Mouse (Mus musculus) liver, embryonic 15.5 days (tissue): ENCODE results near the gene Prkar1a. TPM values are rescaled to one million over a fixed set of nuclear protein-coding genes. Genes with fewer than 3 reads are reported as not detected.

Source experiments
- ATAC-seq: fragments of 200-750 bp; cut with Nextera tagmentation; 2 replicates; pipeline ENCODE4 v1.8.0; 2017; ENCODE audit warnings: moderate number of reproducible peaks, mild to moderate bottlenecking, moderate library complexity; ENCODE audit not compliant: insufficient read depth
- H3K27ac ChIP-seq: fragments of 300-500 bp; sonication (generic); replicated peaks from 2 replicates; pipeline ENCODE4 v1.5.1; 2015; ENCODE audit warnings: mild to moderate bottlenecking, inconsistent platforms
- H3K27me3 ChIP-seq: fragments of 300-500 bp; sonication (generic); 2 replicates; pipeline ENCODE4 v1.6.1; 2015; ENCODE audit warnings: mild to moderate bottlenecking, inconsistent platforms
- H3K36me3 ChIP-seq: fragments of 300-500 bp; sonication (generic); replicated peaks from 2 replicates; pipeline ENCODE4 v1.6.1; 2015; ENCODE audit warnings: moderate library complexity, mild to moderate bottlenecking, inconsistent platforms
- H3K4me1 ChIP-seq: fragments of 300-500 bp; sonication (generic); replicated peaks from 2 replicates; pipeline ENCODE4 v1.6.1; 2015; ENCODE audit warnings: inconsistent platforms
- H3K4me2 ChIP-seq: fragments of 300-500 bp; sonication (generic); 2 replicates; pipeline ENCODE4 v1.6.1; 2015; ENCODE audit warnings: moderate library complexity, mild to moderate bottlenecking, inconsistent platforms
- H3K4me3 ChIP-seq: fragments of 300-500 bp; sonication (generic); replicated peaks from 2 replicates; pipeline ENCODE4 v1.5.1; 2015; ENCODE audit warnings: mild to moderate bottlenecking, inconsistent platforms
- H3K9ac ChIP-seq: fragments of 300-500 bp; sonication (generic); 2 replicates; pipeline ENCODE4 v1.6.1; 2015; ENCODE audit warnings: moderate library complexity, mild to moderate bottlenecking, inconsistent platforms
- H3K9me3 ChIP-seq: fragments of 300-500 bp; sonication (generic); replicated peaks from 2 replicates; pipeline ENCODE4 v1.6.1; 2016; ENCODE audit warnings: inconsistent platforms
- WGBS: fragments of 180-500 bp; shearing (Covaris S2); methylation state at CpG from one replicate; pipeline ENCODE4 v1.1.7; 2015; ENCODE audit warnings: mixed read lengths; ENCODE audit not compliant: insufficient replicate concordance; 5-methylcytosine and 5-hydroxymethylcytosine counted together
- polyA plus RNA-seq: library from polyadenylated mRNA; unstranded; fragments of >200 nt; fragmentation: Nextera tagmentation; extraction: Ambion mirVana; gene quantifications from 2 replicates; pipeline ENCODE4 v1.2.1, GENCODE M21; 2015

Prkar1a gene
- polyA plus RNA-seq, 1 experiment from 2014 or later, result 108 TPM

DNA sequence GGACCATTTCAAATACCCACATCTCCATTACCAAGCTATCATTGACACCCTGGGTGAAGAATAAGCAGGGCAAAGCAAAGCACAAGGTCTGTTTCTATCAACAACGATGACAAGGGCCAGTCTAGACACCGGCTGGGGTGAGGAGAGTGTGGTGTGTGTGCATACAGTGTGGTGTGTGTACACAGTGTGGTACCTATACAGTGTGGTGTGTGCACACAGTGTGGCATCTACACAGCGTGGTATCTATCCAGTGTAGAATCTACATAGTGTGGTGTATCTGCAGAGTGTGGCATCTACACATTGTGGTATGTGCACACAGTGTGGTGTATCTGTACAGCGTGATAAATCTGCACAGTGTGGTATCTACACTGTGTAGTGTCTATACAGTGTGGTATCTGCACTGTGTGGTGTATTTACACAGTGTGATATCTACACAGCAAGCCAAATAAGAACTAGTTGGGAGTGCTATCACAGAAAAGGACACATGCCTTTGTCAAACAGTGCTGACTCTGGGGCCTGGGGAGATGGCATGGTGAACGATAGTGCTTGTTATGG lies 48.0 kb downstream of the Prkar1a start:
- Histone ChIP-seq H3K27ac (no peak overlapping the region), H3K4me1 (peaks cover 18% of the 10 kb centered on the region), H3K9me3 (no peaks in the 10 kb centered on the region), H3K4me2 (no peak overlapping the region), H3K9ac (no peak overlapping the region), H3K27me3 (no peaks in the 10 kb centered on the region), H3K36me3 (no peaks in the 10 kb centered on the region), H3K4me3 (no peak overlapping the region)
- 60% methylated on average over 5 of the region's 5 CpGs for WGBS
- peak; percentile 34; the same call in 1 of the 2 replicates for ATAC-seq

DNA sequence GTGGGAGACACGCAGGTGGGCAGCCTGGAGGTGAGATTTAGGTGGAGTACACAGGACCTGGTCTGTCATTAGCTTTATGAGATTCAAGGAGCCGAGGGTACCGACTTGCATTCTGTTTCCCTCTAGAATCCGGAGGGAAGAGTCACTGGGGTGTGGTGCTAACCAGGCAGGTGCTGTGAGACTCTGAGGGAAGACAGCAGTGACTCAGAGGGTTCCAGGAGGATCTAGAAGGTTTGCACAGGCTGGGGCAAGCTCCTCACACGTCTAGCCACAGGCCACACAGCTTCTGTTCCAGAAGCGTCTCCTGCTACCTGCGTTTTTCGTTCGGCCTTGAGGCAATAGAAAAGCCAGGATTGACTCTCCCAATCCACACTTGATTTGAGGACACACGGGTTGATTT lies 49.5 kb downstream of the Prkar1a start:
- Histone ChIP-seq H3K27me3 (no peaks in the 10 kb centered on the region), H3K27ac (no peak overlapping the region), H3K4me1 (peaks cover 22% of the 10 kb centered on the region), H3K4me3 (no peak overlapping the region), H3K9me3 (no peaks in the 10 kb centered on the region), H3K4me2 (no peak overlapping the region), H3K9ac (no peak overlapping the region), H3K36me3 (no peaks in the 10 kb centered on the region)
- no peak for ATAC-seq
- WGBS, result 68% methylated on average over 10 of the region's 10 CpGs

DNA sequence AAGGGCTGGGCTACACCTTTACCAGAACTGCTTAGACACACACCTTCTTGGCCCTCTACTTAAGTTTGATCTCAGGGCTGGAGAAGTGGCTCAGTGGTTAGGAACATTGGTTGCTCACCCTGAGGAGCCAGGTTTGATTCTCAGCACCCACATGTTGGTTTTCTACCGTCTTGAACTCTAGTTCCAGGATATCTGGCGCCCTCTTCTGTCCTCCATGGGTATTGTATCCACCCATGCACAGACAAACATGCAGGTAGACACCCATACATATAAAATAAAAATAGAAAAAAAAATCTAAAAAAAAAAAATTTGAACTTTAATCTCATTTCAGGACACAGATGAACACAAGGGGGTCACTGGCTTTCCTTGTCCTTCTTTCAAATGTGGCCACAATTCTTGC lies 50.6 kb downstream of the Prkar1a start:
- Histone ChIP-seq H3K27ac (no peak overlapping the region), H3K4me3 (no peak overlapping the region), H3K9ac (no peak overlapping the region), H3K36me3 (no peaks in the 10 kb centered on the region), H3K4me2 (no peak overlapping the region), H3K4me1 (peaks cover 29% of the 10 kb centered on the region), H3K27me3 (no peaks in the 10 kb centered on the region), H3K9me3 (no peaks in the 10 kb centered on the region)
- ATAC-seq, result no peak
- 41% methylated on average over 2 of the region's 2 CpGs for WGBS

DNA sequence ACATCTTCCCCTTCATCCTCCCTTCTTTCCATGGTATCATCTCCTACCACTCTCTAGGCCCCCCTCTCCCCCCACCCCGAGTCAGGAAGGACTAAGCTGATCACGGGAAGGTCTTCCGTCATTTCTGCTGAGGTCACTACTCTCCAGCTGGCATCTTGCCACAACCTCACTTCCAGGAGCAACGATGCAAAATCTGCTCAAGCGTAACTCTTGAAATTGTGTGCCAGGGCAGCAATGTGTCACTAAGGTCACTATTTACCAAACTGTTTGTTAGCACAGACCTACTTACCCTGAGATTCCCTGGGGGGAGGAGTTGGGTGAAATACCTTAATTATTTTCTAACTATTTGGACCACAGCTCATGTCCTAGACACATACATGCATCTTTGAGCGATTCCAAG lies 51.6 kb downstream of the Prkar1a start:
- H3K36me3 ChIP-seq, result no peaks in the 10 kb centered on the region
- H3K4me3 ChIP-seq, result no peak overlapping the region
- no peak overlapping the region for H3K4me2 ChIP-seq
- no peaks in the 10 kb centered on the region for H3K9me3 ChIP-seq
- no peak overlapping the region for H3K9ac ChIP-seq
- WGBS, result 56% methylated on average over 6 of the region's 6 CpGs
- H3K4me1 ChIP-seq, result peaks cover 29% of the 10 kb centered on the region
- no peak for ATAC-seq
- H3K27ac ChIP-seq, result no peak overlapping the region
- H3K27me3 ChIP-seq, result no peaks in the 10 kb centered on the region

DNA sequence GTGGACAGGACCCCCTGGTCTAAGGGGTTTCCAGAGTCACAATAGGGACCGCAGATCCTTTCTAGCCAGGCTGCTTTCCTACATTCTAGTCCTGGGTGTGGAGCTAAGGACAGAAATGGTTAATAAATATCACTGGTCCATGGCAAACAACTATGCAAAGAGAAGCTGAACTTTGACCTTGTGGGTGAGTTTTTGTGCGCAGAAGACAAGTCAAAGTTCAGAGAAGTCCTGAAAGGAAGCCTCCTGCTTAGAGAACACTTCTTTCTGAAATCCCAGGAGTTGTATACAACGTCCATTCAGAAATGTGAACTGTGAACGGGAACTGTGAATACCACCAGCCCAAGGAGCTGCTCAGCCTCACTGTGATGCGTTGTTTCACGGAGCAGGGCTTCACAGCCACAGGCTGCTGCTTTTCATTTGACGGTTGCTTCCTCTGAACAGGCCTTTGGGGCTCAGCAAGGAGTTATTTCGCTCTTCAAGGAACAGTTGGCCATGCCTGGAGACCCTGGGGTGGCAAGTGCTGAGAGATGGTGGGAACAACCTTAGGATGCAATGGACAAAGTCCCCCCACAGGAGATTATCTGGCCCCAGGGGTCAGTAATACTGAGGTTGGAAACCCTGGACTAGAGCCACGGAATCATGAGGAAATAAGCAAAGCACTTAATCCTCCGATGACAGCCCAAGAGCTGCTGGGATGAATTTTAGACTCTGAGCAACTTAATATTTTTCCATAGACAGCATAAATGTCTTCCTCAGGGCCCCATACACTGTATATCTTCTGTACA lies 53.0 kb downstream of the Prkar1a start:
- no peaks in the 10 kb centered on the region for H3K9me3 ChIP-seq
- H3K9ac ChIP-seq, result no peak overlapping the region
- peak overlapping the region; percentile 35 for H3K27ac ChIP-seq
- peaks cover 27% of the 10 kb centered on the region for H3K4me1 ChIP-seq
- ATAC-seq, result no peak
- H3K4me3 ChIP-seq, result no peak overlapping the region
- no peaks in the 10 kb centered on the region for H3K27me3 ChIP-seq
- no peaks in the 10 kb centered on the region for H3K36me3 ChIP-seq
- H3K4me2 ChIP-seq, result no peak overlapping the region
- 52% methylated on average over 10 of the region's 10 CpGs for WGBS

DNA sequence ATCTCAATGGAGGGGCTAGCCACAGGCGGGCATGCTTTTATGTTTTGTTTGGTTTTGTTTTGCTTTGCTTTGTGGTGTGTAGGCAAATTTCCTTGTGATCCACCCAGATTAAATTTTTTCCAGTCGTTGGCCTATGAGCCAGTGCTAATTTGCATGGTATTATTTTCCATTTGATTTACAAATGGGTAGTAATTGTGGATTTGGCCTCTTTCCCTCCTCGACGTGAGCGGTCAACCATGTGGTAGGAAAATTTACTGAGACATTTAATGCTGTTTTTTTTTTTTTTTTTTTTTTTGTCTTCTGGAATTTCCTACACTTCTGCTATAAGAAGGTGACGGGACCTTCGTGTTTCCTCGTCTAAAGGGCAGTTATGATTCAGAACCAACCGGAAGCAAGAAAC lies 54.6 kb downstream of the Prkar1a start:
- Histone ChIP-seq H3K4me1 (peaks cover 27% of the 10 kb centered on the region), H3K27ac (no peak overlapping the region), H3K4me3 (no peak overlapping the region), H3K36me3 (no peaks in the 10 kb centered on the region), H3K9me3 (no peaks in the 10 kb centered on the region), H3K27me3 (no peaks in the 10 kb centered on the region), H3K9ac (no peak overlapping the region), H3K4me2 (no peak overlapping the region)
- 67% methylated on average over 9 of the region's 9 CpGs for WGBS
- ATAC-seq, result no peak

DNA sequence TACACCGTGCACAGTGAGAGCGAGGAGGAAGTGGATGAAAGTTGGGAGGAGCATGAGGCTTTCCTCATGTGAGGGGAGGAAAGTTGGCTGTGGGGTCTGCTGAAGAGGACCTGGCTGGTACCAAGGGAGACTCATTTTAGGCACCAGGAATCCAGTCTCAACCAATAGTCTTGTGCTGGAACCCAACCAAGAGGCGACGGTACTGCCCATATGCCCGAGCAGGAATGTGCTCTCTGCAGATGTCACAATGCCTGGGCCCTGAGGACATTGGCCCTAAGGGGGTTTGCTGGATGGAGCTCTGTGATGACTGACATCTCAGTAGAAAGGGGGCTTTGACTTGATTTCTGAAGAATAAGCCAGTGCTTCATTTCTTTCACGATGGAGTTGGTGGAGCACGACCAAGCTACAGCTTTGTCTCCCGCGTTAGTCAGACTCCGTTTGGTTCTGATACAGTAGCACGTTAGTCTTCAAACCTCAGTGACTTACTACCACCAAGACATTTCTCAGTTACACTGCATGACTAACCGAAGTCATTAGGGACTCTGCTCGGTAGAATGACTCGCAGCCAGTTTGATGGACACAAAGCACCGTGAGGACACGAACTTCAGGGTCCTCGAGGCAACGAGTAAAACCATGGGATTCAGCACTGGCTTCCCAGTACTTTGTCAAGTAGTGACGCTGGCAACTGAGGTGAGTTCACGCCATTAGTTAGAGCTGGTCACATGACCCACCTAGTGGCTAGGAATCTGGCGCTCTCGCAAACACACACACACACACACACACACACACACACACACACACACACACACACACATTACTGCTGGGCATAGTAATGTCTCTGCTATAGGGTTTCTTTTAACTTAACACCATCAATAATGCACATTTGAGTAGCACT lies 55.4 kb downstream of the Prkar1a start:
- no peaks in the 10 kb centered on the region for H3K9me3 ChIP-seq
- peaks cover 27% of the 10 kb centered on the region for H3K4me1 ChIP-seq
- no peaks in the 10 kb centered on the region for H3K36me3 ChIP-seq
- H3K9ac ChIP-seq, result no peak overlapping the region
- ATAC-seq, result no peak
- no peak overlapping the region for H3K4me2 ChIP-seq
- no peak overlapping the region for H3K4me3 ChIP-seq
- peak overlapping the region; percentile 73 for H3K27ac ChIP-seq
- WGBS, result 76% methylated on average over 22 of the region's 22 CpGs
- H3K27me3 ChIP-seq, result no peaks in the 10 kb centered on the region

DNA sequence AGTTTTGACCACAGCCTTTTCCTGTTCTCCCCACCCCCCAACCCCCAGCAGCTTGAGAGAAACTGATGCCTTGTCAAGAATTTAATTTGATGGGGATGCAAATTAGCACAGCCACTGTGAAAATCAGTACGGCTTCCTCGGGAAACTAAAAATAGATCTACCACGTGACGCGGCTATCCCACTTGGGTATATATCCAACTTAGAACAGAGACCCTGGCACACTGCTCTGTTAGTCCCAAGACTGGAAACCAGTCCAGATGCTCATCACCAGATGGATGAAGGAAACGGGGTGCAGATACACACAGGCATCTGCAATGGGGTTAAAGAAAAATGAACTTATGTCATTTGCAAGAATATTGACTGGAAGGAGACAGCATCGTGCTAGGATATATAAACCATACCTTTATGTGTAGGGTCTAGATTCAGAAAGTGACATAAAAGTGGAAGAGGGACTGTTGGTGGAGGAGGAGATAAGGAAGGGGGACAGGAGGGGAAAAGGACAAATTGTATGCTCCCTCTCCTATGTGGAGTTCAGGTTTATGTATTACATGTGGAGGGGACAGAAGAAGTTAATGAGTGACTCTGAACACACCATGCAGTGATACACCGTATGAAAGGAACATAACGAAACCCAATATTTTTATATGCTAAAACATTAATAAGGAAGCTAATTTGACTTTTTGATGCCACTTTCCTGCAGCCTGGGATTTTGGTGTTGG lies 56.3 kb downstream of the Prkar1a start:
- H3K9me3 ChIP-seq, result no peaks in the 10 kb centered on the region
- peak overlapping the region; percentile 73 for H3K27ac ChIP-seq
- H3K9ac ChIP-seq, result no peak overlapping the region
- peak overlapping the region; percentile 35 for H3K4me2 ChIP-seq
- peaks cover 25% of the 10 kb centered on the region for H3K4me1 ChIP-seq
- ATAC-seq, result peak; percentile 82
- 39% methylated on average over 9 of the region's 9 CpGs for WGBS
- H3K27me3 ChIP-seq, result no peaks in the 10 kb centered on the region
- no peaks in the 10 kb centered on the region for H3K36me3 ChIP-seq
- H3K4me3 ChIP-seq, result no peak overlapping the region

DNA sequence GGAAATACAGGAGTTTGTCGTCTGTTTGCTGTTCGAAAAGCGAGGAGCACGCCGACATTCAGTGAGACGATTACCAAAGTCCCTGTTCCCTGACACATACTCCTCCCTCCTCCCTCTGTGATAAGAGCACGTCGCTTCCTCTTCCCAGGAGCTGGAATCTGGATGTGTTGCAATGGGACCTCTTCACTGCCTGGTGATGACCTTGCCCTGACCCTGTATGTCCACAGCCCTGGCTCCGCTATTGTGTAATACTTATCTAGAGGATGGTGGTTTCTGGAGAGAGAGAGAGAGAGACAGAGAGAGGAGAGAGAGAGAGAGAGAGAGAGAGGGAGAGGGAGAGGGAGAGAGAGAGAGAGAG lies 56.8 kb downstream of the Prkar1a start:
- Histone ChIP-seq H3K9ac (no peak overlapping the region), H3K4me3 (no peak overlapping the region), H3K9me3 (no peaks in the 10 kb centered on the region), H3K27me3 (no peaks in the 10 kb centered on the region), H3K36me3 (no peaks in the 10 kb centered on the region), H3K4me1 (peaks cover 21% of the 10 kb centered on the region), H3K27ac (peak overlapping the region; percentile 73; the same call in 1 of the 2 replicates), H3K4me2 (peak overlapping the region; percentile 35; the same call in 1 of the 2 replicates)
- 46% methylated on average over 9 of the region's 9 CpGs for WGBS
- ATAC-seq, result peak; percentile 85

DNA sequence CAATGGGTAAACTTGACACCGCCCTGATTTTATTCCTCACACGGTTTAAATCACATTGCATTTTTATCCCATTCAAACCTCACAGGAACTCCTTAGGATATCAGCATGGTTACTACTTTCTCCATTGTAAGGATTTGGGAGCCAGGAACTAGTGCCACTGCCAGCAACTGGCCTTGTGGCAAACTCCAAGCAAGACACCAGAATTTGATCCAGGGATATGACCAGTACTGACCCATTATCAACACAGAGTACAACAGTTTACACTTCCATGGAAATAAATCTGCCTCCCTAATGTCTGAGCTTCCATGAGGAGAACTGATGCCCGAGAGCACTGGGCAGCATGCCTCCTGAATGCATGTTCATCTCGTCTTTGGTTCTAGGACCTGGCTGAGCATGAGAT lies 57.4 kb downstream of the Prkar1a start:
- ATAC-seq, result no peak
- Histone ChIP-seq H3K27ac (0 out of 2 replicates have a peak overlapping the region, but pooled peaks have one; percentile 45), H3K27me3 (no peaks in the 10 kb centered on the region), H3K4me2 (no peak overlapping the region), H3K4me1 (peaks cover 16% of the 10 kb centered on the region), H3K36me3 (no peaks in the 10 kb centered on the region), H3K9me3 (no peaks in the 10 kb centered on the region), H3K4me3 (no peak overlapping the region), H3K9ac (no peak overlapping the region)
- 54% methylated on average over 4 of the region's 4 CpGs for WGBS

DNA sequence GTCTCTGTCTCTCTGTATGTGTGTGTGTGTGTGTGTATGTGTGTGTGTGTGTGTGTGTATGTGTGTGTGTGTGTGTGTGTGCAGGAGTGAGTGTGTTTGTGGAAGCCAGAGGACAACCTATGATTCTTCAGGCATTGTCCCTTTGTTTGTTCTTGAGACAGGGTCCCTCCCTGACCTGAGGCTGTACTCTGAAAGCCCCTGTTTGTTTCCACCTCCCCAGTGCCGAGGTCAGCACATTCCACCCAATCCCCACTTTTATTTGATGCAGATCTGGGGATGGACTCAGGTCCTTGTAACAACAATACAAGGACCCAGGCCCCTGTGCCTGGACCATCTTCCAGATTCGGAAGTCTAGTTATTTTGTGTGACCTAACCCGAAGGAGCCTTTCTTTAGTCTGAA lies 58.2 kb downstream of the Prkar1a start:
- H3K27ac ChIP-seq, result no peak overlapping the region
- H3K4me2 ChIP-seq, result no peak overlapping the region
- H3K4me3 ChIP-seq, result no peak overlapping the region
- H3K9me3 ChIP-seq, result no peaks in the 10 kb centered on the region
- 52% methylated on average over 3 of the region's 3 CpGs for WGBS
- H3K36me3 ChIP-seq, result no peaks in the 10 kb centered on the region
- no peaks in the 10 kb centered on the region for H3K27me3 ChIP-seq
- H3K9ac ChIP-seq, result no peak overlapping the region
- no peak for ATAC-seq
- H3K4me1 ChIP-seq, result peaks cover 13% of the 10 kb centered on the region
